Mouse (Mus musculus) right cerebral cortex, postnatal 10 days (tissue): ENCODE results near the gene Ttyh2.

Source experiments
- DNase-seq, 2 experiments: peaks; one replicate each; pipeline ENCODE4 v3.0.0; 2021; ENCODE audit warnings: low spot score in 2 of 2

Ttyh2 gene

DNA sequence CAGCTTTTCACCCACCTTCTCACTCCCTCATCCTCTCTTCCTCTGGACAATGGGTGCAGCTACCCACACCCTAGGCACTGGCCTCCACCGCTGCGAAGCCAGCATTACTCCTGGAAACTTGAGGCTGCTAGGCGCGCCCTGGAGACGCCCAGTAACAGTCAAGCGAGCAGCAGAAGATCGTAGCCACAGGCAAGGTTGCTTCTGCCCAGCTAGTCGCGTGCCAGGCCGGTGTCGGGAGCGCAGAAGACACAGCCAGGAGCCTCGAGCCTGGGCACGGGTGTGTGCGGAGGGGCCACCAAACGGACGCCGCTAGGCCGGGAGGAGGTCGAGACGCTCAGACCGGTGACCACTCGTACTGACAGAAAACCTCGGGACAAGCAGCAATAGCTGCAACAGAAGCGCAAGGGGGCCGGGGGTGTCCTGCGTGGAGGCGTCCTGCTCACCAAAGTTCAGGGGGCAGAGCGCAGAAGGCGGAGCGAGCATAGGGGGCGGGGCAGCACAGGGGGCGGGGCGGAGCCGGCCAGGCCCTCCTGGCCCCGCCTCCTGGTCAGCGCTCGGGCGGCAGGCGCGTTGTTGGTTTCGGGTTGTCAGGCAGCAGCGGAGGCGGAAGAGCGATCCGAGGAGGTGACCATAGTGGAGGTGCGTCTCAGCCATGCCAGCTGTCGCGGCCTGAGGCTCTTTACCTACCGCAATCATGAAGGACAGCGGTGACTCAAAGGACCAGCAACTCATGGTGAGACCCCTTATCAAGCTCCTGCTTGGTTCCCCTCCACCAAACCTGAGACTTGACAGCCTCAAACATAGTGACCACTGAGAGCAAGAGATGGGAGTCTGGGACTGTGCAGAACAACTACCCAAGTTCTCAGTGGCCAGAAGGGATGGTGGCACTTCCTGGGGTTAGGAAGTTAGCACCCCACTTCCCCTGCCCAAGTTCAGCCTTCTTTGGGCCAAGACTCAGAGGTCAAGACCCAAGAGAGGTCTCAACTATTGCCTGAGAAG is 89.9 kb downstream of the Ttyh2 start, which contains the start of gene Kif19a:
TSS of gene Kif19a (plus strand) at position 569 of the 999 bp plus-strand sequence.
- DNase-seq: peak in 1 of 2 experiments; percentile 54

DNA sequence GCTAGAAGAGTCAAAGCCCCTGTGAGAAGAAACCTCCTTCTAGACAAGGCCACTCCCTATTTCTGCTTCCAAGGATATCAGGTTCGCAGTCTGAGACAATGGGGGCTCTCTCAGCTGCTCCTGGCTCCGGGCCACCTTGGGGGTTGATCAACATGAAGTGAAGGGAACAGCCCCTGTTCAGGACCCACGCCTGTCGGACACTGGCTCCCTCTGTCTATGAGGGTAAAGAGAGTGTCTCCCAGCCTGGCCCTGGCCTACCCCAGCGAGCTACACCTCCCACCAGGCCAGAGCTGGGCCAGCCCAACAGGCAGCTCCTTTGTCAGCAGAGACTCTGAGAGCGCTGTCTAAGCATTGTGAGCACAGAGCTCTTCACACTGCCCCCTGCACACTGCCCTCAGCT is 94.7 kb downstream of the Ttyh2 start:
- DNase-seq: peak in 1 of 2 experiments; percentile 44
